ENCODE assay signal across 23 mouse cellular contexts in genomic region chr2:172287715-172288114, GRCm38 (mm10). TPM values are rescaled to one million over a fixed set of nuclear protein-coding genes. Genes with fewer than 3 reads are reported as not detected.
"Had no signal": no experiment of that assay in that cellular context is flagged by ENCODE, and none has a peak within 500 bp of the region (broad histone marks: within the 10 kb centered on the region; RNA-seq: fewer than 3 reads in every experiment).

No protein-coding gene starts in this region.

- H3K4me2 ChIP-seq: lung, embryonic 15.5 days; midbrain, embryonic 11.5 days; midbrain, embryonic 13.5 days; midbrain, embryonic 15.5 days; neural tube, embryonic 12.5 days; stomach, embryonic 15.5 days had no signal

- ATAC-seq: lung, postnatal 0 days; midbrain, embryonic 13.5 days; midbrain, embryonic 15.5 days had no signal

- H3K4me3 ChIP-seq: lung, embryonic 15.5 days; megakaryocyte, embryonic 14.5 days; midbrain, embryonic 13.5 days; midbrain, embryonic 15.5 days; neural tube, embryonic 12.5 days; stomach, embryonic 15.5 days had no signal

- H3K27ac ChIP-seq: lung, embryonic 15.5 days; macrophage; midbrain, embryonic 13.5 days; midbrain, embryonic 15.5 days; neural tube, embryonic 12.5 days; stomach, embryonic 15.5 days; stomach, postnatal 0 days had no signal

- H3K27me3 ChIP-seq: lung, embryonic 15.5 days; megakaryocyte, embryonic 14.5 days; midbrain, embryonic 13.5 days; midbrain, embryonic 15.5 days; neural tube, embryonic 12.5 days; stomach, embryonic 15.5 days had no signal

- H3K36me3 ChIP-seq: lung, embryonic 15.5 days; midbrain, embryonic 13.5 days; midbrain, embryonic 15.5 days; neural tube, embryonic 12.5 days; stomach, embryonic 15.5 days had no signal

- H3K4me1 ChIP-seq: lung, embryonic 15.5 days; megakaryocyte, embryonic 14.5 days; neural tube, embryonic 12.5 days; stomach, embryonic 15.5 days had no signal

- H3K9me3 ChIP-seq: lung, embryonic 15.5 days; megakaryocyte, embryonic 14.5 days; midbrain, embryonic 13.5 days; midbrain, embryonic 15.5 days; neural tube, embryonic 12.5 days; stomach, embryonic 15.5 days had no signal

- DNase-seq: lung, adult 2 months; lung, postnatal 14 days; lung, postnatal 36 days; right cerebral cortex, postnatal 14 days; thymus, adult 2 months; thymus, postnatal 25 days; thymus, postnatal 4 days had no signal

- H3K9ac ChIP-seq: lung, embryonic 15.5 days; midbrain, embryonic 13.5 days; midbrain, embryonic 15.5 days; neural tube, embryonic 12.5 days; stomach, embryonic 15.5 days had no signal

RNA-seq across cellular contexts. Expression of gene Mc3r, which starts 39.4 kb away (rescaled TPM):
- total RNA-seq: megakaryocyte progenitor cell, adult 5-6 weeks; monocyte, adult 5-6 weeks; neutrophil, adult 5-6 weeks had no signal
- polyA plus RNA-seq: lung, adult 2 months; lung, embryonic 15.5 days; lung, postnatal 0 days; macrophage; midbrain, embryonic 11.5 days; neural tube, embryonic 12.5 days; spleen, adult 2 months; stomach, embryonic 15.5 days; stomach, postnatal 0 days; testis, adult 2 months; thymus, adult 2 months; urinary bladder, adult 2 months had no signal
